Mouse (Mus musculus) small intestine, adult 2 months (tissue): Measurements from ENCODE around the gene Tom1.

Experiments used
- CTCF ChIP-seq: fragments of 200-500 bp; IDR thresholded peaks from 2 replicates; pipeline ENCODE4 v1.5.1; 2012; ENCODE audit warnings: low read depth, mild to moderate bottlenecking, control low read depth, inconsistent platforms, low read length, moderate library complexity, mixed read lengths; ENCODE audit not compliant: insufficient replicate concordance, insufficient read length; ENCODE audit errors: extremely low read depth
- POLR2A ChIP-seq: fragments of 200-500 bp; IDR thresholded peaks from 2 replicates; pipeline ENCODE4 v1.6.1; 2012; ENCODE audit warnings: low read depth, mild to moderate bottlenecking, control low read depth, inconsistent platforms, low read length, moderate library complexity

DNA sequence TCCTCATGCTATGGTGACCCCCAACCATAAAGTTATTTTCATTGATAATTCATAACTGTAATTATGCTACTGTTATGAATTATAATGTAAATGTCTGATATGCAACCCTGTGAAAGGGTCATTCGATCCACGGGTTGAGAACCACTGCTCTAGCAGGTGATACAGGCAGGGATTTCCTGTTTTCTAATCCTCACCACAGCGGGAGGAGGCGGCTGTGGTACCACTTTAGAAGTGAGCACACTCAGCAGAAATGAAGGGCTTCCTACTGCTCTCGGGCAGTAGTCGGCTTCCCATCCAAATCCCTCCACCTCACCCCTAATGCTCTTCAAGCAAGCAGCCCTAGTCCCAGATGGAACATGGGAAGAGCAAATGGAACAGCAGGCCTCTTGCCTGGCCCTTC, 26.5 kb downstream of the Tom1 start:
- no peak for TF ChIP-seq POLR2A
- TF ChIP-seq CTCF, result no peak
